In the genomic region with DNA sequence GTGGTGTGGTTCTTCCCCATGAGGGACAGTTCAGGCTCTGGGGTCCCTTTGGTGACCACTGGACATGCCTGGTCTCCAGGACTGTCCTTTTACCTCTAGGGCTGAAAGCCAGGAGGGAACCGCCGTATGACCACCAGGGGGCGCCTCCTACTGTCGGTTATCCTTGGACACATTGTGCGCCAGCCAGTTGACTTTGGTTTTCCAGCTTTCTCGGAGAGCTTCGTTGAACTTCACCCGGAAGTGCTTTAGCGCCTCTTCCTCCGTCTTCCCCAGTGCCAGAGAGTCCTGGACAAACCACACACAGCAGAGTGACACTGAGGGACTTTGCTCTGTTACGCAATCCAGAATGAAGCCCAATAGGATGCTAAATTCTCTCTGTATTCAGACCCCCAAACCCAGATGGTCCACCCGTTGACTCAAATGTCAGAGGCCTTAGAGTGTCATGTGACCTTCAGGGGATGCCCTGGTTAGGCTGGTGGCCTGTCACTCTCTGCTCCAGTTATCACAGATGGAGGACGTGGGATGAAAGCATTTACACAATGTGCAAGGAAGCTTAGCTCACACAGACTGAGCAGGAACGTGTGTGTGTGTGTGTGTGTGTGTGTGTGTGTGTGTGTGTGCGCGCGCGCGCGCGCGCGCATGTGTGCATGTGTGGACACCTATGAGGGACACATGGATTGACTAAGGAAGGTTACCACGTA, we compare ENCODE assay signal across 9 mouse cellular contexts. TPM values are rescaled to one million over a fixed set of nuclear protein-coding genes. Genes with fewer than 3 reads are reported as not detected.
DNase-seq lines count a peak whose midpoint lies in the region; ATAC-seq and TF ChIP-seq lines count a peak whose summit lies in the region.
"Had no signal": no experiment of that assay in that cellular context is flagged by ENCODE, and none has a peak within 500 bp of the region (broad histone marks: within the 10 kb centered on the region; RNA-seq: fewer than 3 reads in every experiment).

No protein-coding gene starts in this region.

- 63% methylated on average over 24 of the region's 24 CpGs for whole genome bisulfite sequencing in heart, postnatal 0 days

- peak; percentile 73 for ATAC-seq in heart, postnatal 0 days (ENCODE audit: insufficient read depth, low read depth)

- peaks cover 32% of the 10 kb centered on the region for H3K36me3 ChIP-seq in E14TG2a.4 (ENCODE audit: insufficient read depth, low read length)
- H3K36me3 ChIP-seq in heart, postnatal 0 days (replicated peaks; ENCODE audit: control insufficient read depth, insufficient read depth, low read length) = peaks cover 20% of the 10 kb centered on the region

- TF ChIP-seq CTCF in E14TG2a.4 (conservative IDR thresholded peaks at IDR 0.05; ENCODE audit: low read length) = peak; percentile 79
- TF ChIP-seq CTCF in heart, postnatal 0 days (IDR thresholded peaks at IDR 0.05; ENCODE audit: low read depth) = peak; percentile 77
- peak; percentile 97 for TF ChIP-seq CTCF in layer of hippocampus, adult 2 months (conservative IDR thresholded peaks at IDR 0.05)

- H3K27ac ChIP-seq in heart, postnatal 0 days (ENCODE audit: low read depth) = no peak overlapping the region
- peak overlapping the region; percentile 85 for H3K27ac ChIP-seq in layer of hippocampus, adult 2 months
- H3K27ac ChIP-seq: heart, embryonic 15.5 days had no signal

- DNase-seq in adrenal gland, adult 8-10 months = peak; percentile 60
- DNase-seq in embryo, embryonic 11 days = peak; percentile 80
- DNase-seq in heart, postnatal 0 days (ENCODE audit: low spot score) = peak; percentile 55
- DNase-seq in layer of hippocampus, adult 2 months (ENCODE audit: low spot score in 2 of 2) = peak; percentile 53 to 75
- DNase-seq in lung, postnatal 14 days = peak; percentile 86
- peak; percentile 79 to 81 for DNase-seq in right cerebral cortex, postnatal 10 days (ENCODE audit: low spot score in 2 of 2)
- DNase-seq in yolk sac, embryonic 10.5 days (ENCODE audit: low spot score) = peak; percentile 68

- no peak overlapping the region for H3K4me2 ChIP-seq in heart, postnatal 0 days (ENCODE audit: low read depth, low read length)
- H3K4me2 ChIP-seq: heart, embryonic 15.5 days had no signal

- no peak overlapping the region for H3K9ac ChIP-seq in heart, postnatal 0 days (replicated peaks; ENCODE audit: low read depth, low read length)
- H3K9ac ChIP-seq: heart, embryonic 15.5 days had no signal

- no peaks in the 10 kb centered on the region for H3K9me3 ChIP-seq in E14TG2a.4 (ENCODE audit: low read length)
- no peaks in the 10 kb centered on the region for H3K9me3 ChIP-seq in heart, postnatal 0 days (replicated peaks; ENCODE audit: control insufficient read depth, low read length)
- H3K9me3 ChIP-seq: heart, embryonic 15.5 days had no signal

- peaks cover 8% of the 10 kb centered on the region for H3K27me3 ChIP-seq in E14TG2a.4 (ENCODE audit: insufficient read depth, low read length)
- no peaks in the 10 kb centered on the region for H3K27me3 ChIP-seq in heart, postnatal 0 days (ENCODE audit: control insufficient read depth, insufficient read depth, low read length)
- H3K27me3 ChIP-seq: heart, embryonic 15.5 days had no signal

- TF ChIP-seq EP300 in heart, postnatal 0 days (IDR thresholded peaks at IDR 0.05; ENCODE audit: low read depth) = no peak

- peaks cover 69% of the 10 kb centered on the region for H3K4me1 ChIP-seq in E14TG2a.4 (replicated peaks; ENCODE audit: low read depth, low read length)
- H3K4me1 ChIP-seq in heart, postnatal 0 days (ENCODE audit: control insufficient read depth, insufficient read depth) = no peaks in the 10 kb centered on the region
- H3K4me1 ChIP-seq: heart, embryonic 15.5 days had no signal

- no peak overlapping the region for H3K4me3 ChIP-seq in E14TG2a.4 (replicated peaks; ENCODE audit: low read length)
- H3K4me3 ChIP-seq in heart, postnatal 0 days (ENCODE audit: low read depth, low read length) = no peak overlapping the region
- no peak overlapping the region for H3K4me3 ChIP-seq in layer of hippocampus, adult 2 months
- H3K4me3 ChIP-seq: heart, embryonic 15.5 days had no signal

RNA-seq across cellular contexts. Expression of gene Pik3cd, which starts 51.7 kb away (rescaled TPM):
- 1 to 10 TPM; 4.8 to 9.3 (median 7.0) TPM for total RNA-seq in adrenal gland, adult 8-10 months (2022)
- 2.3 and 14.8 TPM in 2 replicates for total RNA-seq in heart, postnatal 0 days (2014; rRNA removed; ENCODE audit: low replicate concordance)
- 1.3 and 1.4 TPM in 2 replicates for polyA plus RNA-seq in heart, postnatal 0 days (2015; fragmentation: Nextera tagmentation; extraction: Ambion mirVana)
- total RNA-seq in layer of hippocampus, adult 2 months (2021) = 10 to 100 TPM; 19.6 to 23.5 TPM
